Mouse (Mus musculus) liver, embryonic 14.5 days (tissue): ENCODE measurements around the gene Ttc41.

Source experiments
- CTCF ChIP-seq: IDR thresholded peaks from 2 replicates; pipeline ENCODE4 v1.5.1; 2016; ENCODE audit warnings: antibody characterized with exemption, low read depth, control low read depth
- EP300 ChIP-seq: IDR thresholded peaks from 2 replicates; pipeline ENCODE4 v1.6.1; 2016; ENCODE audit warnings: antibody characterized with exemption, low read depth

DNA sequence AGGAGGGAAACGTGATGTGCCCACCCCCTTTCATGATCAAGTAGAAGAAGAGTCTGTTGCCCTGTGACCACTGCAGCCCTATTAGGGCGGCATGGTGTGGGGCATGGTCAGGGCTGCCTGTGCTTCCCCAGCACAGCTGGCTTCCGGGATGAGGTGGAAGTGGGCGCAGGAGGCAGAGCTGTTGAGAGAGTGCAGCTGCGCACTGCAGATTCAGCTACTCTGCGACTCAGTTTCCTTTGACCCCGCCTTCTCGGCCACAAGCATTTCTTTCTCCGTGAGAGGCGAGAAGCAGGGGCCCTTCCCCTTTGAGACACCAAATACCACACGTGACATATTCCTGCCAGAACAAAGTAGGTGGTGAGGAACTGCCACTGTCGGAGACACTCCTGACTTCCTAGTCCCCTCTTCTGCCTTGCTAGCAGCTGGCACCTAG lies 22.0 kb downstream of the Ttc41 start:
- TF ChIP-seq CTCF = no peak
- TF ChIP-seq EP300 = no peak
